16 mouse cellular contexts compared by ENCODE assay signal in the genomic region with DNA sequence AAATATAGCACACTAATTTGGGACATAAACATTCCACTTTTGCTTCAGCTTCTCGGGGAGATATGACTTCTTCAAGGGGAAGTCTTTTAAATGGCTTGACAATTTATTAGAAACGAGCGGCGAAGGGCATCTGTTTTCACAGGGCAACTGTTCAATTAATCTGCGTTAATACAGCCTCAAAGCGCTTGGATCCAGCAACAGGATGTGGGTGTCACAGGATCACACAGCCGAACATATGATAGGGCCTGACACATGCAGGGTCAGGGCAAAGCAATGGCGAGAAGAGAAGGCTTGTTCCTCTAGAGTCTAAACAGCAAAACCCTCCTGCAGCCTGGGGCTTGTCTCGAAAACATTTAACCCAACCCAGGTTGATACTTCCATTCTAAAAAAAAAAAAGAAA. TPM values are rescaled to one million over a fixed set of nuclear protein-coding genes. Genes with fewer than 3 reads are reported as not detected.
DNase-seq lines count a peak whose midpoint lies in the region; ATAC-seq and TF ChIP-seq lines count a peak whose summit lies in the region.
"Had no signal": no experiment of that assay in that cellular context is flagged by ENCODE, and none has a peak within 500 bp of the region (broad histone marks: within the 10 kb centered on the region; RNA-seq: fewer than 3 reads in every experiment).

No protein-coding gene starts in this region.

- no peak overlapping the region for H3ac ChIP-seq in myocyte (ENCODE audit: control insufficient read depth, insufficient read length)

- H3K4me1 ChIP-seq in kidney, embryonic 16.5 days (ENCODE audit: insufficient read depth, low read length): peaks cover 70% of the 10 kb centered on the region
- peaks cover 31% of the 10 kb centered on the region for H3K4me1 ChIP-seq in hindbrain, embryonic 10.5 days (replicated peaks)

- peak overlapping the region; percentile 25; the same call in 1 of the 2 replicates for H3K27ac ChIP-seq in kidney, embryonic 16.5 days (ENCODE audit: low read length)
- H3K27ac ChIP-seq in hindbrain, embryonic 10.5 days: no peak overlapping the region
- H3K27ac ChIP-seq: embryonic facial prominence, embryonic 15.5 days; liver, embryonic 13.5 days; midbrain, embryonic 12.5 days had no signal

- no peaks in the 10 kb centered on the region for H3K27me3 ChIP-seq in kidney, embryonic 16.5 days (ENCODE audit: insufficient read depth, low read length)
- no peaks in the 10 kb centered on the region for H3K27me3 ChIP-seq in myocyte (ENCODE audit: control insufficient read depth, insufficient read depth, insufficient read length)
- H3K27me3 ChIP-seq in hindbrain, embryonic 10.5 days (ENCODE audit: insufficient read depth, poor library complexity, severe bottlenecking): no peaks in the 10 kb centered on the region
- H3K27me3 ChIP-seq: embryonic facial prominence, embryonic 15.5 days; forebrain, embryonic 12.5 days; liver, embryonic 13.5 days; midbrain, embryonic 12.5 days had no signal

- H3K36me3 ChIP-seq in kidney, embryonic 16.5 days (ENCODE audit: insufficient read depth, low read length): no peaks in the 10 kb centered on the region
- no peaks in the 10 kb centered on the region for H3K36me3 ChIP-seq in myocyte (ENCODE audit: control insufficient read depth, insufficient read depth)
- H3K36me3 ChIP-seq in hindbrain, embryonic 10.5 days: peaks cover 7% of the 10 kb centered on the region
- H3K36me3 ChIP-seq: embryonic facial prominence, embryonic 15.5 days; liver, embryonic 13.5 days; midbrain, embryonic 12.5 days had no signal

- H3K4me2 ChIP-seq in kidney, embryonic 16.5 days (replicated peaks; ENCODE audit: low read depth, low read length): peak overlapping the region; percentile 5; the same call in 1 of the 2 replicates
- H3K4me2 ChIP-seq in myocyte (ENCODE audit: low read depth): peak overlapping the region; percentile 57
- H3K4me2 ChIP-seq: embryonic facial prominence, embryonic 15.5 days; forebrain, embryonic 12.5 days; liver, embryonic 13.5 days; midbrain, embryonic 12.5 days had no signal

- no peak for ATAC-seq in kidney, embryonic 16.5 days (ENCODE audit: low FRiP score, low TSS enrichment)
- ATAC-seq: inflammation-experienced regulatory T-cells, adult 6 months had no signal

- peaks cover 83% of the 10 kb centered on the region for H3K79me2 ChIP-seq in myocyte (ENCODE audit: control insufficient read depth, insufficient read depth)

- WGBS in kidney, embryonic 16.5 days: 8% methylated on average over 9 of the region's 9 CpGs
- WGBS in hindbrain, embryonic 10.5 days: 67% methylated on average over 9 of the region's 9 CpGs

- peak; percentile 93 for DNase-seq in heart, adult 11 months
- no peak for DNase-seq in heart, postnatal 36 days
- no peak for DNase-seq in kidney, adult 9 months
- peak; percentile 33 for DNase-seq in retina, postnatal 1 day
- DNase-seq in retina, embryonic 14.5 days (ENCODE audit: low spot score): no peak
- DNase-seq in hindbrain, embryonic 10.5 days (ENCODE audit: low spot score): no peak
- DNase-seq: adrenal gland, postnatal 36 days; liver, embryonic 13.5 days; thymus, postnatal 4 days had no signal

- no peak for TF ChIP-seq POLR2A in myocyte (IDR thresholded peaks at IDR 0.05; ENCODE audit: insufficient read length, low read depth)

- no peaks in the 10 kb centered on the region for H3K9me3 ChIP-seq in kidney, embryonic 16.5 days (ENCODE audit: low read length)
- no peaks in the 10 kb centered on the region for H3K9me3 ChIP-seq in hindbrain, embryonic 10.5 days
- H3K9me3 ChIP-seq: embryonic facial prominence, embryonic 15.5 days; forebrain, embryonic 12.5 days; limb, embryonic 10.5 days; liver, embryonic 13.5 days; midbrain, embryonic 12.5 days had no signal

- intact Hi-C loops in heart, postnatal 36 days (cut with DNase I): no loop called here

- no peak overlapping the region for H3K4me3 ChIP-seq in kidney, embryonic 16.5 days (ENCODE audit: low read length)
- no peak overlapping the region for H3K4me3 ChIP-seq in myocyte
- H3K4me3 ChIP-seq in hindbrain, embryonic 10.5 days: no peak overlapping the region
- H3K4me3 ChIP-seq: embryonic facial prominence, embryonic 15.5 days; forebrain, embryonic 12.5 days; limb, embryonic 10.5 days; liver, embryonic 13.5 days; midbrain, embryonic 12.5 days had no signal

- H3K9ac ChIP-seq in kidney, embryonic 16.5 days (replicated peaks; ENCODE audit: low read length): no peak overlapping the region
- H3K9ac ChIP-seq: embryonic facial prominence, embryonic 15.5 days; forebrain, embryonic 12.5 days; liver, embryonic 13.5 days; midbrain, embryonic 12.5 days had no signal

TF ChIP-seq in myocyte, 11 proteins besides CTCF, POLR2A, EP300 and RAD21:
- TF ChIP-seq TCF12 (IDR thresholded peaks at IDR 0.05; ENCODE audit: insufficient read depth, poor library complexity, severe bottlenecking): no peak
- peak in 1 of 3 experiments; percentile 50 for TF ChIP-seq MYOD1 (IDR thresholded peaks at IDR 0.05; ENCODE audit: control insufficient read depth in 1 of 3, insufficient read length in 2 of 3, low read depth in 2 of 3)
TF ChIP-seq in myocyte: peak in this region for 1.

RNA-seq across cellular contexts. Expression of a gene that starts 22.7 kb away (rescaled TPM):
- total RNA-seq in heart, postnatal 36 days (2021): 100 to 1,000 TPM; 144 to 157 TPM
- 309 and 336 TPM in 2 replicates for polyA plus RNA-seq in kidney, embryonic 16.5 days (2015; fragmentation: Nextera tagmentation; extraction: Ambion mirVana)
- 207 TPM for polyA plus RNA-seq in myocyte (2012; fragmentation: generic; extraction: Trizol)
- 125 and 161 TPM in 2 replicates for polyA plus RNA-seq in hindbrain, embryonic 10.5 days (2016; fragmentation: Nextera tagmentation; extraction: Ambion mirVana)

Comparison
In these comparisons a context has a peak if more than half of its experiments do, and no peak if none do; other contexts are left out.
1. DNase-seq: peak in heart, adult 11 months (single experiment) and retina, postnatal 1 day (single experiment); none in heart, postnatal 36 days (0 of 2), kidney, adult 9 months (single experiment), retina, embryonic 14.5 days (single experiment) and hindbrain, embryonic 10.5 days (single experiment).